Mouse (Mus musculus) heart, postnatal 36 days (tissue): Measurements from ENCODE around the gene Agpat4. TPM values are rescaled to one million over a fixed set of nuclear protein-coding genes. Genes with fewer than 3 reads are reported as not detected.

Experiments
- DNase-seq, 2 experiments: peaks; one replicate each; pipeline ENCODE4 v3.0.0; 2021 to 2022
- intact Hi-C: fragments of 180-260 bp; cut with DNase I; formaldehyde crosslinking; loops from one replicate; pipeline ENCODE4 v1.15.1; 2025
- total RNA-seq, 2 experiments: library from RNA; stranded (reverse); gene quantifications; 2 replicates each; pipeline ENCODE4 v1.2.3; 2021

Gene Agpat4
- total RNA-seq = 1 to 10 TPM; 3.8 to 5.1 TPM

DNA sequence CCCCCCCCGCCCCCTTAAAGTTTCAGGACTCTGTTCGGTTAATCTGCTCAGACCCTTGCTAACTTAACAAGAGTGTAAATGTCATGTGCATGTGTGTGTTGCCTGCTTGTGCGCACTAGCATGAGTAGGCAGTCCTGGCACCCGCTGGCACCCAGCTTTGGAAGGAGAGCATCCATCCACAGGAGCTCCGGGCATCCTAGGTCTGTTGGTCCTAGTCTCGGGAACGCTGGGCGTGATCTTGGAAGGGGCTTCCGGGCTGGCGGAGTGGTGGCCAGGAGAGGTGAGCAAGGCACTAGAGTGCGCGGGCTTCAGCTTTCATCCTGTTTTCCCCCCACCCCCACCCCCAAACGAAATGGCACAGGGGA lies at the start of gene Agpat4:
Gene Agpat4 (plus strand): TSS at position 144 of the 365 bp plus-strand sequence.
- DNase-seq = peak in 1 of 2 experiments; percentile 36
- intact Hi-C loops = loop anchor here (2.0 to 5.0 kb wide), 2 partner anchors 50 to 94 kb away; no protein-coding TSS in a partner anchor

DNA sequence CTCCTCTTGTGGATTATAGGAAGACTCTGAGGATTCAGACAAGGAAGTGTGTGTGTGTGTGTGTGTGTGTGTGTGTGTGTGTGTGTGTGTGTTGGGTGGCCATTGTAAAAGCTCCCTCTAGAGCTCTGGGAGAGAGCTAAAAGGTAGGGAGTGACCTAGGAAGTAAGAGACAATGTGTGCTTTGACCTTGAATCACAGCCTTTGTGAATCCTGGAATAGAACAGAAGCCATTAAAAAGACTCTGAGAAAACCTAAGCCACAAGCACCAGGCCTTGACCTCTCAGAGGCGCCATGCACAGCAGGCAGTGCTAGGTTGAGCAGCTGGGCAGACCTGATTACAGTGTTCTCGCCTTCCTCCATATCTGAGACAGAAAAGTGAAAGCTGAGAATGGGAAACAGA lies 41.7 kb upstream of the Agpat4 start:
- intact Hi-C loops = no loop called here

DNA sequence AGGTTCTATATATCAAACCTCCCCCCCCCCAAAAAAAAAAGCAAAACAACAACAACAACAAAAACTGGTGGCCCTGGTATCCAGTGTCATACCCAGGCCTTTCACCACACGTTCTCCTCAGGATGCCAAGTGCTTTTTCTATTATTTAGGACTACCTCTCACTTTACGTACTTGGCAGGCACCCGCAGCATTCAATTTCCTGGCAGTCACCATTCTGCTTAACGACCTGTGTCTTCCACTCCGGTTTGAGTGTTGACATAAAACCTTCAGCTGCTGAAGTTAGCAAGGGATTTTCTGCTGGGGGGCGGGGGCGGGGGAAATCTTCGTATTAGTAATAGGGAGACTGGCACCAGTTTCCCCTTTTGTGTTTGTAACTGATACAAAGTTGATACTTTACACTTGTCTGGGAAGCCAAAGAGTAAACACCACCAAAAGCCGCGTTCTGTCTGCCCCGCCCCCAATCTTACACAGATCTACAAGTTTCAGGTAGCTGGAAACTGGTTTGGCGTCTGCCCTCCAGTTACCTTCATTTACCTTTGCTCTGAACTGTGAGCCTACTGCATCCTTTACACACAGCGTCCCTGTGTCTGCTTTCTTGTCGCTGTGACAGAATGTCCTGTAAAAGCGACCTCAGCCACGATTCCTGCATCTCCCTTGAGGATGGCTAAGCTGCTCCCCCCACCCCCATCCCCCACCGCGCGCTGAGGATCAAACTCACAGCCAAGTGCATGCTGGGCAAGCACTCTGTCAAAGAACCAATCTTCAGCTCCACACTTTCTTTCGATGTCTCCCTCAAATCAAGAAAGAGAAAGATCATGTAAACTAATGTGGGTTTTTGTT lies 37.6 kb upstream of the Agpat4 start:
- no peak for DNase-seq
- intact Hi-C loops = no loop called here

More for the DNA sequence above, 41.7 kb upstream of the Agpat4 start:
- no peak for DNase-seq

DNA sequence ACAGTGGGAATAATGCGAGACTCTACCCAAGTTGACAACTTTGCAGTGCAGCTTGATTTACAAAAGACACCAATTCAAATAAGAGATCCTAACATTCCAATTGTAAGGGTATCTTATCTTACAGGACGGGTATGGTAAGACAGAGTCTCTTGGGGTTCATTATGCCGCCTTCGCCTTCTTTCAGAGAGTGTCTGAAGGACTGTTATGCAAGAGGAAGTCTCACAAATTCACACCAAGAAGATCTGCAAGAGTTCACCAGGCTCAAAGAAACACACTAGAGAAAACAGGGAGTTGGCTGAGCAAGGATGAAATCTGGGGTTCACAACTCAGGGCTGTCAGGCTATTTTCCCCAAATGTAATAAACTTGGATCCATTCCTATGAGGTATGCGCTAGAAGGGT lies 36.3 kb upstream of the Agpat4 start:
- intact Hi-C loops = no loop called here

DNA sequence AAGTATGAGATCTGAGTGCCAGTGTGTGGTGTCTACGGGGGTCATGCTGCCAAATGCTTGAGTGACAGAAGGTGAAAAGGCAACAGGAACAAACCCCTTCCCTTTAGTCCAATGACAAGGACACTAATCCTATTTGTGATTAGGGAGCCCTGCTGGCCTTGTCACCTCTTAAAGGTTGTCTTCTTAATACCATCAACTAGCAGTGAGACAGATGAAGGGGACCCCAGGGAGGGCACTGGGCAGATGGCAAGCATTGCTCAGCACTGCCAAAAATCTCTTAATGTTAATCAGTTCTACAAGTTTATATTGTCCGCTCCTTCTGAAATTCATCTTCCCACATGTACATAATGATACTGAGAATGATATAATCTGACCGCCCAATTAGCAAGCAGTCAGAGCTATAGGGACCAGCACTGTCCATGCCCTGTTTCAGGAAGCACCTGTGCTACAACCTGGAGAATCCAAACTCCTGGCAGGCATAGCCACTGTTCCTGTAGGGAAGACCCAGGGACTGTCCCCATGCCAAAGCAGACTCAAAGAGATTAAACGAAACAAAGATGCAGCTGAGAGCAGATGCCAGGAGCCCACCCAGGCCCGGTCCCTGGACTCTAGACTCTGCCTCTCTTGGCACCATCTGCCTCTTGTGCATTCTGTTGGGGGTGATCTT lies 28.1 kb upstream of the Agpat4 start:
- no peak for DNase-seq
- intact Hi-C loops = no loop called here

More for the DNA sequence above, 36.3 kb upstream of the Agpat4 start:
- DNase-seq = no peak

DNA sequence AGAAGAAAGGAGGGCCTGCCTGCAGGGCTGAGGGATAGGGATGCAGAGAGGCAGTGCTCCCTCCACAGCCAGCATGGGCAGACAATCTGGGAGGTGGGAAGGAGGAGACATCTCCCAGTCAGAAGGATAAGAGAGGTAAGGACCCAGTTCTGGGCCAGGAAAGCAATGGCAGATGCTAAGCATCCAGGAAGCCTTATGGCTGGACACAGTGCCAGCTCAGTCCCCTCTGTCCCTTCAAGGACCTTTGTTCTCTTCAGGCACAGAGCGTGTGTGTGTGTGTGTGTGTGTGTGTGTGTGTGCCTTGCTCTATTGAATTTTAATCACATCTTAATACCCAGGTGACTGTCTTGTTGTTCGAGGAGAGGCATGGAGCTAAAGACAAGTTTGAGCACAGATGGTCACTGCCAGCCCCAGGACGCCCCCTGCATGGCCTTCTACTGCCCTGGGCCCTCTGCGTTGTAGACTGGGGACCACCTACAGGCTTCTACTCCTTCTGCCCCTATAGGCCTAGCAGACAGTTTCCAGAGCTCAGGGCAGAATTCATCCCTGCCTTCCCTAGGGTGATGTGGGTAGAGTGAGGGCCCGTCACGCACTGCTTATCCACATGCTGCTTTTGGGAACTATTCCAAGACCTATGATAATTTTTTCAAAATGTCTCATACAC lies 25.5 kb upstream of the Agpat4 start:
- DNase-seq = no peak
- intact Hi-C loops = no loop called here

DNA sequence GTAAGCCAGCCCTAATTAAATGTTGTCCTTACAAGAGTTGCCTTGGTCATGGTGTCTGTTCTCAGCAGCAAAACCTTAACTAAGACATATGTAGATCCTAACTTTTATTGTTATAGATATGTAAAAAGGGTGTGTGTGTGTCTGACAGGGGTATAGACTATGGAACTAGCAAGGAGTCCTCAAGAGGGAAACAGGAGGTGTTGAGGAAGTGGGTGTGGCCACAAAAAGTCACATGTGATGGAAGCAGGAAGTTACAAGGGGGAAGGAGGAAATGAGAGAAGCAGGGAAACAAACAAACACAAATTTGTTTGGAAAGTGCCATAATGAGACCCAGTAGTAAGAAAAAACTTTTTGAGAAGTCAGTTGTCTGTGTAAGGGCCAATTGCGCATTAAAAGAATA lies 24.5 kb upstream of the Agpat4 start:
- DNase-seq = no peak
- intact Hi-C loops = no loop called here

DNA sequence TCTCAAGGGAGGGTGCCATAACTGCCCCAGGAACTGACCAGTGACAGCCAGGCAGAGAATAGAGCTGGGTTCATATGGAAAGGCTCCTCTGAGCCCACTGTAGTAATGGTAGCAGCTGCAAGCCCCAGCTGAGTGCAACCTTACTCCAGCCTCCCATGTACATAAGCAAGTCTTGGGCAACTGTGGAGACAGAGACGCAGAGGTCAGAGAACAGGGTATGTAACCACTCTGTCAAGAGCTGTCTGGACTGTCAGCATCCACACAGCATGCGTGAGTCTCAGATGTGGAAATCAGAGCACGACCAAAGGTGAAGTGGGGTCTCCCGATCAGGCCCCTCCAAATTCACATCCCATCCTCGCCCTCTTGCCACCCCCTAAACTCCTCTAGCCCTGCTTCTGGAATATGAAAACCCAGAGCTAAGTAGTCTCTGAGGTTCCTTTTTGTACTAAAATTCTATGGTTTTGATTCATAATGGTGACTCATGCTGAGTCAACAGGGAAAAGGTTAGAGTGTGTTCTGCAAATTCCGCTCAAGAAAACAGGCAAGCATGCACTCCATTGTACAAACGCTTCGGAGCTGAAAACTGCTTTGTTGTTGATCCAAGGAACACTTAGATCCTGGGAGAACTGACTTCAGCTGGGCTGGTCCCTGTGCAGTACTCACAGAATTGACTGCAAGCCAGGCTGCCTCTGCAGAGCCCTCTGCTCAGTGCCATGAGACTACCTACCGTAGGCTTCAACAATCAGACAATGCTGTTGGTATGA lies 23.5 kb upstream of the Agpat4 start:
- intact Hi-C loops = no loop called here
- no peak for DNase-seq

DNA sequence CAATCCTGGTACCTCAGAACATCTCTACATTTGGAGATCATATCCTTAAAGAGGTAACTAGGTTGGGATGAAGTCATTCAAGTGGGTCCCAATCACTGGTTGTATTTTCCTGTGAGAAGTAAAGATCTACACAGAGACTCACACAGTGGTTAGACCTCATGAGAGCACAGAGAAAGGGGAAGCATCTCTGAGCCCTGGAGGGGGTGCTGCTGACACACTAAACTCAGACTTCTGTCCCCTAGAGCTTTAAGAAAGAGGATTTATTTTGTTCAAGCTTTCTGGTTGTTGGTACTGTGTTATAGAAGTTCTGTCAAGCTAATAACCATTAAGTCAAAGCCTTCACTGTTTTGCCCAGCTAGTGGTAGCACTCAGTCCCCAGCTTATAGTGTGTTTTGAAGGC lies 19.1 kb upstream of the Agpat4 start:
- no peak for DNase-seq
- intact Hi-C loops = no loop called here

DNA sequence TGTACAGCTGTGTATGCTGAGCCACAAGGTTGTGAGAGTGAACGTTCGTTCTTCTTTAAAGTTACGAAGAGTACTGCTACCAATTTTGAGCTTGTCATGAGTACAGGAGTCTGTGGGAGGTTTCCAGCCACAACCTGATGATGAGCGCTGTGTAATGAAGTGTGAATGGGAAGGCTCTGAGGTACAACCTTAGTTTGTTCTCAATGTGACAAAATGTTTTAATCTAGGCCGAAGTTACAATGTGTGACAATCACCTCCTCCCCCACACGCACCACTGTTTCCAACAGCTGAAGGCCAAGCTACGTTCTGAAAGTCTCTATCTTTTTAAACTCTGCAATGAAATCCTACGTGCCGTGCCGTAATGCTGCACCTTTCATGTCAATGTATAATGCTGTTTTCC lies 16.2 kb upstream of the Agpat4 start:
- intact Hi-C loops = no loop called here
- no peak for DNase-seq

DNA sequence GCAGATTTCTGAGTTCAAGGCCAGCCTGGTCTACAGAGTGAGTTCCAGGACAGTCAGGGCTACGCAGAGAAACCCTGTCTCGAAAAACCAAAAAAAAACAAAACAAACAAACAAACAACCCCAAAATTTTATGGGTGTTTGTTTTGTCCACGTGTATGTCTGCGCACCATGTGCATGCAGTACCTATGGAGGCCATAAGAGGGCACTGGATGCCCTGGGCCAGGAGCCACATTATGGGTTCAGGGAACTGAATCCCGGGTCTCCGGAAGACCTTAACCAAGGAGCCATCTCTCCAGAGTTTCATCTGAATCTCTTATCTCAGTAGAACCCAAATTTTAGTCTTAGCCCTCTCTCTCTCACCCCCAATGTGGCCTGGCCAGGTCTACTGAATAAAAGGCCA lies 14.7 kb upstream of the Agpat4 start:
- intact Hi-C loops = loop anchor here (1.0 kb wide), 1 partner anchor 108 kb away; no protein-coding TSS in a partner anchor
- DNase-seq = peak in 1 of 2 experiments; percentile 12

DNA sequence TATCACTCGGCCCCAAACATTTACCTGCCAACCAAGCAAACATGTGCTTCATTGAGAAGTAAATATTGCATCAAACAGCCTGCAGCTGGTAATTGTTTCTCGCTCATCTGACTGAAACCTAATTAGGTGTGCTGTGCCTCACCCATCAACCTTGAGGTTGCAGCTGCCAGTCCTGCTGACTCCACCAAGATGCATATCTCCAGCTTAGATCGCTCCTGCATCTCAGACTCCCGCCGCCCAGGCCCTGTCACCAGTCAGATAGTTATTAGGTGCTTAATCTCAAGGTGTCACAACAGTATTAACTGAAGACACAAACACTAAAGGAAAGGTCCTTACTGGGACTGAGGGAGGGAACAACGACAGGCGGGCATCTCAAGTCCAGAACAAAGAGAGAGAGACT lies 14.3 kb upstream of the Agpat4 start:
- DNase-seq = no peak
- intact Hi-C loops = no loop called here

DNA sequence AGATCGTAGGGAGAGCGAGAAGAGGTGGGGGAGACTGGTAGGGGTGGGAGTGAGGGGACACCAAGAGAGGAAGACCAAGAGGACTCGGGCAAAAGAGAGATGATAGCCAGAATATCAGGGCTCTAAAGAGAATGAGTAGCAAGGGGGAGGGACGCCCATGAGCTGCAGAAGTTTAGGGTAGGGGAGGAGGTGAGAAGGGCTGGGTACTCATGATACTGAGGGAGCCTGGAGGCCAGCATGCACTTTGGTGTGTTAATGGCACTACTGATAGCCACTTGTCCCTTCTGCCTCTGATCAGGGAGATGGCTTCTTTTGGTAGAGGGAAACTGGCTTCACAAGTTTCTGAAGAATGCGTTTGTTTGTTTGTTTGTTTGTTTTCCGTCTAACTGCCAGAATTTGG lies 13.8 kb upstream of the Agpat4 start:
- intact Hi-C loops = no loop called here
- no peak for DNase-seq

DNA sequence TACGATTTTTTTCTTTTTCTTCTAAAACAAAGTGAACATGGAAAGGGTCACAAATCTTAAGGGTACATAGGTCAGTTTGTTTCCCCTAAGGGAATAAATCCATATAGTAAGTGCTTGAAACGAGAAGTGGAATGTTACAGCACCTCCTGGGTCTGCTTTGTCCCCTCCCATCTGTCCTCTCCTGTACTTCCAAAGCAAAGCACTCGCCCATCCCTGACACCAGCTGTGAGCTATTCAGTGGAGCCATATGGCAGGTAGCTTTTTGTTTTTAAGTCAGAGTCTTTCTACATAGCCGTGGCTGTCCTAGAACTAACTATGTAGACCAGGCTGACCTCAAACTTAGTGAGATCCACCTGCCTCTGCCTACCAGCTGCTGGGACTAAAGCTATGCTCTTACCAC lies 12.2 kb upstream of the Agpat4 start:
- DNase-seq = no peak
- intact Hi-C loops = no loop called here

DNA sequence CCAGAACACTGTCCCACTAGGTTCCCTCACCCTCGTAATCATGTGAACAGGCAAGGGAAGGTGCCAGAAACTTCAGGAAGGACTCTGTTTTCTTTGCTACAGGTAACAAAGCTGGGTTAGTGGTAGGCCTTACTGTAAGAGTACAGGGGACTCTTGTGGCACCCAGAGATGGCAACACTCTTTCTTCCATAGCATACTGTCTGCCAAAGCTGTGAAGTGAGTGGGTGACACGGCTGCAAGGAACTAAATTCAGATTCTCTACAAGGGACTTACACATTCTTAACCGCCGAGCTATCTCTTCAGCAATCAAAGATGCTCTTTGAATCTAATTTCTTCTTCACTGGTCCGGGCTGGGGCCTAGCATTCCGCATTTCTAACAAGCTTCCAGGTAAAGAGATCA lies 4.9 kb upstream of the Agpat4 start:
- no peak for DNase-seq
- intact Hi-C loops = no loop called here

DNA sequence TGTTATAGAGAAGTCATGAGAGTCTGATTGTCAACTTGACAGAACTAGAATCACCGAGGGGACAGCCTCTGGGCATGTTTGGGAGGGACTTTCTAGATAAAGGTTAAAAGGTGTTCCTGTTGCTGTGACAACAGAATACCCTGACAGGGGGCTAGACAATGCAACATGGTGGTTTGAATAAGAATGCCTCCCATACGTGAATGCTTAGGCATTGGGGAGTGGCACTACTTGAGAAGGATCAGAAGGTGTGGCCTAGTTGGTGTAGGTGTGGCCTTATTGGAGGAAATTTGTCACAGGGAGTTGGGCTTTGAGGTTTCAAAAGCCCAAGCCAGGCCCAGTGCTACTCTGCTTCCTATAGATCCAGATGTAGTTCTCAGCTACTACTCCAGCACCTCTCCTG lies 3.4 kb upstream of the Agpat4 start:
- intact Hi-C loops = loop anchor here (5.0 kb wide), 1 partner anchor 97 kb away; no protein-coding TSS in a partner anchor
- DNase-seq = no peak

DNA sequence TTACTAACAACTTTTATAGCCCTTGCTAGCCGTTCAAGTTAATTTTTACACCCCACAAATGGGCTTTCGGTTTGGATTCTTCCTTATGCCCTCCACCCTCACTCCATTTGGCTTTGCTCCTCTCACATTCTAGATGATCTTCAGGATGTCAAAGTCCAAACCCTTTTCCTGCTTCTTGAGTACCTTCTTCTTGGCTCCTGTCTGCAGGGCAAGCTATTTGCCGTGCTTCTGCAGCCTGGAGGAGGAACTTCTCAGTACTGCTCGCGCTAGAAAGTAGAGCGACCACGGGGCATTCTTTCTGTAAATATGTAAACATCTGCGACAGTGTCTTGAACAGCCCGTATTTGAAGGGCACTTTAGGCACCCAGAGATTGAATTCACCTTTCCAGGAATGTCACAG lies 373 bp upstream of the Agpat4 start:
- intact Hi-C loops = loop anchor here (2.0 to 5.0 kb wide), 2 partner anchors 51 to 94 kb away; no protein-coding TSS in a partner anchor
- DNase-seq = no peak

DNA sequence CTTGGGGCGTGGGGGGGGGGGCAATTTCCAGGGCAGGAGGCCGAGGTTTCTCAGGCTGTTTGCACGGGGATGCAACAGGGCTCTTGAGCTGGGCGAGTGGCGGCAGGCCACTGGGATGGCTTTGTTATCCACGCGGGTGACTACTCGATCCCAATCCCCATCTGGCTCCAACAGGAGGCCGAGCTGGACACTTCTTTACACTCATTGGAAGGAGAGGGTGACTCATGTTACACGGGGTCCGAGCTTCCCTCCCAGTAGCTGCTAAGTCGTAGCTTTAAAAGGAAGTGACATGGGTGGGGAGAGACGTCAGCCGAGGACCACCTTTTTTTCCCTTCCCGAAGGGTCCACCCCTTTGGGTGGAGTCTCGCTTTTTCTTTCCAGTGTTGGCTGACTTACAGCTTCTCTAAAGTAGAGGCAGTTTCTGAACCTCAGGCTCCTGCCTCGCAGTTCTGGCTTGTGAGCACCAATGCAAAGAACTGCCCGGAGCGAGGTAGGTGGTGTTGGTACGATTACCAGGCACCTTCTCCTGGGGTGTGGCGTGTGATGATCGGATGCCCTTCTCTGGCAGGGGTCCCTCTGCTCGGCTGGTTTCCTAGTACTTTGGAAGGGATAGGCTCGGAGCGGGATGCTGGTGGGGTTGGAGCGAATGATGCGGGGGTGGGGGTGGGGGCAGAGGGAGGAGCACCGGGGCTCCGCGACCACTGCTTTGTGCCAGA lies 580 bp downstream of the Agpat4 start:
- intact Hi-C loops = loop anchor here (2.0 to 5.0 kb wide), 2 partner anchors 50 to 93 kb away; no protein-coding TSS in a partner anchor
- peak; percentile 72 to 79 for DNase-seq

DNA sequence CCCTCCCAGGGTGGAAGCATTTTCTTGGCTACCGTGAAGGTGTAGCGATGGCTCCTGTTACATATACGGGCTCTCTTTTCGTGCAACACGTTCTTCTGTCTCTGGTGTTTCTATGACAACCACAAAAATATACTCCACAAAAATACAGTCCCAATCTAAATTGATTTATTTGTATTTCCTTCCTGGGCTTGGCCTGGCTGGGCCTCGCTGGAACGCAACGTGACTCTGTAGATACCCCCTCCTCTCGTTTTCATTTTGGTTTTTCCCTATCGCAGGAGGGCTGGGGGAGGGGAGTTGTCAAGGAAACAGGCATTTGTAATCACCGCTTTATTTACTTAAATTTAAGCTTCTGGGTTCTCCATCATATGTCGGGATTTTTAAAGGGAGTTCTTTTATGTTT lies 1.2 kb downstream of the Agpat4 start:
- intact Hi-C loops = loop anchor here (2.0 to 5.0 kb wide), 2 partner anchors 49 to 93 kb away; no protein-coding TSS in a partner anchor
- no peak for DNase-seq

DNA sequence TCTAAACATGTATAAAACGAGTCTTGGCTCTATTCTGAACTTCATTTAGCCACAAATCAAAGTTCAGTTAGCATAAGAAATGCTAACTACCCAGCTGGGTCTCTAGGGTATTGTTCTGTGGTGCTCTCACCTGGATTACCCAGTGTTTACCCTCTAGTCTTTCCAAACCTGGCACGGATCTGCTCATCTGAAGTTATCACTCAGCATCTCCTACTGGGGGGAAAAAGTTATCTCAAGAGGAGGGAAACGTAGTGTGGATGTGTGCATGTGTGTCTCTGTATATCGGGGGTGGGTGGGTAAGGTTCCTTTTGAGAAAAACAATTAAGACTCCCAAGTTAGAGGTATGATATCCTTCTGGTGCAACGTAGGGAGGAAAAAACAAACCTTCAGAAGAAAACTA lies 1.8 kb downstream of the Agpat4 start:
- no peak for DNase-seq
- intact Hi-C loops = no loop called here
